ENCODE assay signal across 12 mouse cellular contexts in the genomic region with DNA sequence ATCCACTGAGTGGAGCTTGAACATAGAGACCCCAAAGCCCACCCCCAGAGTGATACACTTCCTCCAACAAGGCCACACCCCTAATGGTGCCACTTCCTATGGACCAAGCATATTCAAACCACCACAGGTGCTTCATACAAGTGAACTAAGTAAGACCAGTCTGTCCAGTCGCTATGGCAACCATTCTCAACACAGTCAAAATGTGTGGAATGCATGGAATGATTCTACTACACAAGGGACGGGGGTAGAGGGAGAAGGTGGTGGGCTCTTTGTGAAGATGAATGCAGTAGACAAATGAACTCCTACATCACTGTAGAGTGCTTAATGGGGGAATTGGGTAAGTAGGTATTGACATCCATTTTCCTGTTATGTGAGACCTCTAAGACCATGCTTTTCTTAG.
"Had no signal": no experiment of that assay in that cellular context is flagged by ENCODE, and none has a peak within 500 bp of the region (broad histone marks: within the 10 kb centered on the region; RNA-seq: fewer than 3 reads in every experiment).

No protein-coding gene starts in this region.

- ATAC-seq: liver, embryonic 12.5 days; midbrain, embryonic 16.5 days had no signal

- H3K4me1 ChIP-seq: kidney, embryonic 15.5 days; limb, embryonic 10.5 days; liver, embryonic 12.5 days; lung, embryonic 15.5 days; midbrain, embryonic 10.5 days; stomach, embryonic 15.5 days had no signal

- H3K4me2 ChIP-seq: kidney, embryonic 15.5 days; liver, embryonic 12.5 days; lung, embryonic 15.5 days; neural tube, embryonic 13.5 days; stomach, embryonic 15.5 days had no signal

- H3K36me3 ChIP-seq: kidney, embryonic 15.5 days; limb, embryonic 10.5 days; liver, embryonic 12.5 days; lung, embryonic 15.5 days; midbrain, embryonic 10.5 days; neural tube, embryonic 13.5 days; stomach, embryonic 15.5 days had no signal

- H3K27ac ChIP-seq: kidney, embryonic 15.5 days; left cerebral cortex, adult 2 months; limb, embryonic 10.5 days; liver, embryonic 12.5 days; lung, embryonic 15.5 days; midbrain, embryonic 10.5 days; neural tube, embryonic 13.5 days; stomach, embryonic 15.5 days had no signal

- H3K4me3 ChIP-seq: kidney, embryonic 15.5 days; left cerebral cortex, adult 2 months; limb, embryonic 10.5 days; liver, embryonic 12.5 days; lung, embryonic 15.5 days; midbrain, embryonic 10.5 days; neural tube, embryonic 13.5 days; stomach, embryonic 15.5 days had no signal

- H3K27me3 ChIP-seq: kidney, embryonic 15.5 days; liver, embryonic 12.5 days; lung, embryonic 15.5 days; stomach, embryonic 15.5 days had no signal

- H3K9ac ChIP-seq: kidney, embryonic 15.5 days; liver, embryonic 12.5 days; lung, embryonic 15.5 days; neural tube, embryonic 13.5 days; stomach, embryonic 15.5 days had no signal

- DNase-seq: kidney, postnatal 14 days; retina, postnatal 1 day; thymus, postnatal 36 days had no signal

- H3K9me3 ChIP-seq: kidney, embryonic 15.5 days; limb, embryonic 10.5 days; liver, embryonic 12.5 days; lung, embryonic 15.5 days; midbrain, embryonic 10.5 days; neural tube, embryonic 13.5 days; stomach, embryonic 15.5 days had no signal
